Comparison of ENCODE assay signal across 7 mouse cellular contexts in genomic region chr8:120486477-120487376, GRCm38 (mm10).
DNase-seq lines count a peak whose midpoint lies in the region; ATAC-seq and TF ChIP-seq lines count a peak whose summit lies in the region.

No protein-coding gene starts in this region.

- no peaks in the 10 kb centered on the region for H3K36me3 ChIP-seq in forebrain, embryonic 10.5 days (replicated peaks)
- H3K36me3 ChIP-seq in hindbrain, embryonic 11.5 days (ENCODE audit: control insufficient read depth, insufficient read depth, low read length): no peaks in the 10 kb centered on the region

- under 1% methylated on average over 50 of the region's 50 CpGs for WGBS in forebrain, embryonic 10.5 days
- under 1% methylated on average over 50 of the region's 50 CpGs for WGBS in hindbrain, embryonic 11.5 days

- H3K27ac ChIP-seq in forebrain, embryonic 10.5 days: peak overlapping the region; percentile 98
- H3K27ac ChIP-seq in hindbrain, embryonic 11.5 days (ENCODE audit: low read depth, low read length): peak overlapping the region; percentile 100
- peak overlapping the region; percentile 97 for H3K27ac ChIP-seq in left cerebral cortex, adult 2 months

- intact Hi-C loops in left cerebral cortex, adult 2 months (cut with DNase I): loop anchor here (5.0 kb wide), 1 partner anchor 119 kb away; no protein-coding TSS in a partner anchor

- peak; percentile 94 for DNase-seq in MEL-GATA-1-ER (ENCODE audit: extremely low read depth, low read depth)
- DNase-seq in c-Kit-positive CD71-negative TER-119-negative erythroid progenitor cells, embryonic 14.5 days (ENCODE audit: low read depth): peak; percentile 86
- peak; percentile 74 for DNase-seq in forebrain, embryonic 10.5 days (ENCODE audit: extremely low spot score, low spot score)
- peak; percentile 78 for DNase-seq in hindbrain, embryonic 11.5 days (ENCODE audit: low spot score)
- peak; percentile 50 to 52 for DNase-seq in left cerebral cortex, adult 2 months (ENCODE audit: extremely low spot score in 1 of 2, low spot score in 2 of 2)
- peak; percentile 49 to 76 for DNase-seq in lung, postnatal 4 days
- DNase-seq in right cerebral cortex, postnatal 10 days (ENCODE audit: low spot score in 2 of 2): peak; percentile 80

- peaks cover 65% of the 10 kb centered on the region for H3K27me3 ChIP-seq in forebrain, embryonic 10.5 days (ENCODE audit: poor library complexity, severe bottlenecking)
- H3K27me3 ChIP-seq in hindbrain, embryonic 11.5 days (ENCODE audit: control insufficient read depth, insufficient read depth, low read length): no peaks in the 10 kb centered on the region; the same call in 1 of the 2 replicates

- H3K4me2 ChIP-seq in hindbrain, embryonic 11.5 days (replicated peaks; ENCODE audit: low read depth, low read length): peak overlapping the region; percentile 83

- no peak for TF ChIP-seq CTCF in left cerebral cortex, adult 2 months (IDR thresholded peaks at IDR 0.05)

- peak; percentile 26 for ATAC-seq in hindbrain, embryonic 11.5 days (ENCODE audit: low FRiP score)

- no peaks in the 10 kb centered on the region for H3K9me3 ChIP-seq in forebrain, embryonic 10.5 days
- no peaks in the 10 kb centered on the region for H3K9me3 ChIP-seq in hindbrain, embryonic 11.5 days (ENCODE audit: control insufficient read depth, low read length)

- H3K4me3 ChIP-seq in forebrain, embryonic 10.5 days: peak overlapping the region; percentile 89
- peak overlapping the region; percentile 91 for H3K4me3 ChIP-seq in hindbrain, embryonic 11.5 days (ENCODE audit: low read depth, low read length)
- H3K4me3 ChIP-seq in left cerebral cortex, adult 2 months: peak overlapping the region; percentile 88

- peak overlapping the region; percentile 98 for H3K9ac ChIP-seq in hindbrain, embryonic 11.5 days (ENCODE audit: low read depth, low read length)

- H3K4me1 ChIP-seq in forebrain, embryonic 10.5 days: peaks cover 94% of the 10 kb centered on the region
- H3K4me1 ChIP-seq in hindbrain, embryonic 11.5 days (replicated peaks; ENCODE audit: control insufficient read depth, insufficient read depth, low read length): peaks cover 28% of the 10 kb centered on the region

Comparison
In these comparisons a context has a peak if more than half of its experiments do, and no peak if none do; other contexts are left out.
1. Peak in every context shown above with its lines: DNase-seq, ATAC-seq, H3K4me3 ChIP-seq and H3K27ac ChIP-seq.